Mouse (Mus musculus): ENCODE measurements around the gene Qrich2. TPM values are rescaled to one million over a fixed set of nuclear protein-coding genes. Genes with fewer than 3 reads are reported as not detected.

Qrich2 gene
- total RNA-seq, 1 experiment: 0.22 TPM

DNA sequence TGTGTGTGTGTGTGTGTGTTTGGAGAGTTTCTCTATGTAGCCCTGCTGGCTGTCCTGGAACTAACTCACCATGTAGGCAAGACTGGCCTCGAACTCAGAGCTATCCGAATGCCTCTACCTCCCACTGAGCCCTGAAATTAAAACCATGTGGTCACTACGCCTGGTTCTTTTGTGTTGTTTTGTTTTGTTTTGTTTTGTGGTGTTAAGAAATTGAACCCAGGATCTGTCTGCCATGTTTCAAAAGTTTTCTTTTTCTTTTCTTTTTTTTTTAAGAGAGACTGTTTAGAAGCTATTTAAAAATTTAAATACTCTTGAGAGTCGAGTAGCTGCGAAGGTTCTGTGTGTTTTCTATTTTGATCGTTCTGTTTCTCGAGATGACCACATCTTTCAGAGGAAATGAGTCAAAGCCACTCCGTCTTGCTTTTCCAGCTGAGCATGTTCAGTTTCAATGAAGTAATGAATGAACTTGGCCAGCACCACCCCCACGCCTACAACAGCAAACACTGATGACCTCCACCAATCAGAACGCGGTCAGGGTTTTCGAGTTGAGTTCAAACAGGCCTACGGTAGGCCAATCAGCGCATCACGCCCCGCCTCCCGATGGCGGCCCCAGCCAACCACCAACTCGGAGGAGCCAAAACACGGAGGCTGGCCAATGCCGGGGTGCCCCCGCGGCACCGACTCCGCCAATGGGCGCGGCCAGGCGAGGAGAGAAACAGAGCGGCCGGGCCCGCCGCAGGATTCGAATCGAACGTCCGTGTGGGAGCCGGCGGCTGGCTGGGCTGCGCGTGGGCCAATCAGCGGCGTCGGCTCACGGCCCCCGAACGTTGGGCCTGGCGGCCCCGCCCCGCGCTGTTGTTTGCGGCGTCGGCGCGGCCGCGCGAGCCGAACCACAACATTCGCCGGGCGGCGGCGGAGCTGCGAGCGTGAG, 32.4 kb downstream of the Qrich2 start, which contains the start of gene Ubald2:
Gene Ubald2, plus strand, starts transcription at position 739 of the 931 bp plus-strand sequence.
- H3K36me3 ChIP-seq (ENCODE audit: control insufficient read depth, insufficient read depth, low read length, poor library complexity, severe bottlenecking): peaks cover 27% of the 10 kb centered on the region
- no peaks in the 10 kb centered on the region for H3K9me3 ChIP-seq (ENCODE audit: control insufficient read depth, insufficient read depth, low read depth, low read length)
- TF ChIP-seq ZC3H11A (IDR thresholded peaks at IDR 0.05; ENCODE audit: borderline replicate concordance, low read depth, low read length): no peak
- 0 out of 2 replicates have a peak, but pooled peaks have one; percentile 24 for TF ChIP-seq HCFC1 (IDR thresholded peaks at IDR 0.05; ENCODE audit: borderline replicate concordance, insufficient read depth, low read length)
- TF ChIP-seq CHD2 (IDR thresholded peaks at IDR 0.05; ENCODE audit: low read depth, low read length): peak; percentile 85
- TF ChIP-seq ZNF384 (IDR thresholded peaks at IDR 0.05; ENCODE audit: low read depth, low read length): no peak
- no peak for TF ChIP-seq MAFK (IDR thresholded peaks at IDR 0.05; ENCODE audit: insufficient read depth, low read depth, low read length)
- peak within 1 kb of the TSS; percentile 84 for H3K9ac ChIP-seq (ENCODE audit: insufficient read depth, low read depth, low read length, poor library complexity, severe bottlenecking)
- in situ Hi-C loops (cut with MboI; ENCODE audit: low sequenced_read_pairs in 2 of 2, unreplicated experiment in 2 of 2): no loop called here
- peak; percentile 98 for DNase-seq (ENCODE audit: low read depth, low spot score)
- H3K4me3 ChIP-seq (ENCODE audit: insufficient read depth in 1 of 2, low read depth in 1 of 2, low read length in 2 of 2, poor library complexity in 1 of 2, severe bottlenecking in 1 of 2): peak within 1 kb of the TSS; percentile 78 to 97
- peak within 1 kb of the TSS; percentile 63 for H3K27ac ChIP-seq (ENCODE audit: insufficient read depth, low read depth, low read length, poor library complexity, severe bottlenecking)
- H3K4me1 ChIP-seq (ENCODE audit: control insufficient read depth in 2 of 2, insufficient read depth in 2 of 2, low read length in 2 of 2, poor library complexity in 1 of 2): peaks cover 22 to 27% of the 10 kb centered on the region in 2 experiments

DNA sequence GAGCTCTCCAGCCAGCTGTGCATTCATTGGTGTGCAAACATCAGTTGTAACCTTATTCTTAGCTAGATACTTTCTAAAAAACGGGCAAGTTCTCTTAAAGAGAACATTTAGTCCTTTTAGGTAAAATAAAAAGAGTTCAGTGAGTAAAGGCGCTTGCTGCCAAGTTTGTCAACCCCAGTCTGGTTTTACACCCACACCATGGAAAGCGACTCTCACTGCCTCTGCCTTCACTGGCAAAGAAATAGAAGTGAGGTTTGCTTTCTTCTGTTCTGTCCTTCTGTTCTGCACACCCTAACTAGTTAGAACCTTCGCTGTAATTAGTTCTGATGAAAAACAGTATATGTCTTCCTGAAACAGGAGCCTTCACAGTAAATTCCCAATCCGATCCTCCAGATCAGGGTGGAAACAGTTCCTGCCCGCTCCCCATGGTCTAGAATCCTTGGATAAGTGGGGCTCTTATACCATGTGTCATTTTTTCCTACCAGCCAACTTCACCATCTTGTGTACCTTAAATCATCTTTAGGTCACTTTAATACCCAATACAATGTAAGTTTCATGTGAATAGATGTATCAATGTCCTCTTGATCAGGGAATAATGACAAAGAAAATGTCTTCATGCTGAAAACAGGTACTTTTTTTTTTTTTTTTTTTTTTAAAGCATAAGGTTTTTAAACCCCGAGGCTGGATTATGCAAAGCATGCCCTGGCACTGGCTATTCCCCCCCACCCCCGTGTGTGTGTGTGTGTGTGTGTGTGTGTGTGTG, 33.3 kb downstream of the Qrich2 start:
- H3K4me1 ChIP-seq (ENCODE audit: control insufficient read depth in 2 of 2, insufficient read depth in 2 of 2, low read length in 2 of 2, poor library complexity in 1 of 2): peaks cover 22 to 33% of the 10 kb centered on the region in 2 experiments
- H3K4me3 ChIP-seq (ENCODE audit: insufficient read depth in 1 of 2, low read depth in 1 of 2, low read length in 2 of 2, poor library complexity in 1 of 2, severe bottlenecking in 1 of 2): no peak overlapping the region
- TF ChIP-seq ZC3H11A (IDR thresholded peaks at IDR 0.05; ENCODE audit: borderline replicate concordance, low read depth, low read length) (no peak), ZNF384 (IDR thresholded peaks at IDR 0.05; ENCODE audit: low read depth, low read length) (no peak), CHD2 (IDR thresholded peaks at IDR 0.05; ENCODE audit: low read depth, low read length) (no peak), MAFK (IDR thresholded peaks at IDR 0.05; ENCODE audit: insufficient read depth, low read depth, low read length) (no peak), HCFC1 (IDR thresholded peaks at IDR 0.05; ENCODE audit: borderline replicate concordance, insufficient read depth, low read length) (no peak)
- peaks cover 27% of the 10 kb centered on the region for H3K36me3 ChIP-seq (ENCODE audit: control insufficient read depth, insufficient read depth, low read length, poor library complexity, severe bottlenecking)
- no peak overlapping the region; the same call in 1 of the 2 replicates for H3K27ac ChIP-seq (ENCODE audit: insufficient read depth, low read depth, low read length, poor library complexity, severe bottlenecking)
- in situ Hi-C loops (cut with MboI; ENCODE audit: low sequenced_read_pairs in 2 of 2, unreplicated experiment in 2 of 2): no loop called here
- H3K9ac ChIP-seq (ENCODE audit: insufficient read depth, low read depth, low read length, poor library complexity, severe bottlenecking): no peak overlapping the region; the same call in 1 of the 2 replicates
- no peaks in the 10 kb centered on the region for H3K9me3 ChIP-seq (ENCODE audit: control insufficient read depth, insufficient read depth, low read depth, low read length)
- DNase-seq (ENCODE audit: low read depth, low spot score): no peak

DNA sequence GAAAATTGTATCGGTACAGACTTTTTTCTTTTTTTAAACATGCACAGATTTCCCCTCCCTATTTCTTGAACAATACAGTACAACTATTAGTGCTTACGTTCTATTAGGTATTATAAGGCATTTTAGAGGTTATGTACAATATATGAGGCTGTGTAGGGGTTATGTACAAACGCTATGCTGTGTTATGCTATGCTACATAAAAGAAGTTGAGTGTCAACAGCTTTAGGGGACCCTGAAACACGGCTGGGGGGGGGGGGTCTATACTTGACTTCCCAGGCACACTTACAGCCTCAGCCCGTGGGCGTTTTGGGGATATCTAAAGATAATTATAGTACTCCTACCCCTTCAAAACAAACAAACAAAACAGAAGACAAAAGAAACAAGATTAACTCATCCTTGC, 33.9 kb downstream of the Qrich2 start:
- Histone ChIP-seq H3K4me1 (ENCODE audit: control insufficient read depth in 2 of 2, insufficient read depth in 2 of 2, low read length in 2 of 2, poor library complexity in 1 of 2) (peaks cover 22 to 27% of the 10 kb centered on the region in 2 experiments), H3K9me3 (ENCODE audit: control insufficient read depth, insufficient read depth, low read depth, low read length) (no peaks in the 10 kb centered on the region), H3K27ac (ENCODE audit: insufficient read depth, low read depth, low read length, poor library complexity, severe bottlenecking) (no peak overlapping the region), H3K36me3 (ENCODE audit: control insufficient read depth, insufficient read depth, low read length, poor library complexity, severe bottlenecking) (peaks cover 20% of the 10 kb centered on the region; the same call in 1 of the 2 replicates), H3K4me3 (ENCODE audit: insufficient read depth in 1 of 2, low read depth in 1 of 2, low read length in 2 of 2, poor library complexity in 1 of 2, severe bottlenecking in 1 of 2) (no peak overlapping the region), H3K9ac (ENCODE audit: insufficient read depth, low read depth, low read length, poor library complexity, severe bottlenecking) (no peak overlapping the region)
- no peak for DNase-seq (ENCODE audit: low read depth, low spot score)
- in situ Hi-C loops (cut with MboI; ENCODE audit: low sequenced_read_pairs in 2 of 2, unreplicated experiment in 2 of 2): no loop called here
- no peak for TF ChIP-seq CHD2 (IDR thresholded peaks at IDR 0.05; ENCODE audit: low read depth, low read length)
- TF ChIP-seq HCFC1 (IDR thresholded peaks at IDR 0.05; ENCODE audit: borderline replicate concordance, insufficient read depth, low read length): no peak
- no peak for TF ChIP-seq ZNF384 (IDR thresholded peaks at IDR 0.05; ENCODE audit: low read depth, low read length)
- no peak for TF ChIP-seq MAFK (IDR thresholded peaks at IDR 0.05; ENCODE audit: insufficient read depth, low read depth, low read length)
- TF ChIP-seq ZC3H11A (IDR thresholded peaks at IDR 0.05; ENCODE audit: borderline replicate concordance, low read depth, low read length): no peak

DNA sequence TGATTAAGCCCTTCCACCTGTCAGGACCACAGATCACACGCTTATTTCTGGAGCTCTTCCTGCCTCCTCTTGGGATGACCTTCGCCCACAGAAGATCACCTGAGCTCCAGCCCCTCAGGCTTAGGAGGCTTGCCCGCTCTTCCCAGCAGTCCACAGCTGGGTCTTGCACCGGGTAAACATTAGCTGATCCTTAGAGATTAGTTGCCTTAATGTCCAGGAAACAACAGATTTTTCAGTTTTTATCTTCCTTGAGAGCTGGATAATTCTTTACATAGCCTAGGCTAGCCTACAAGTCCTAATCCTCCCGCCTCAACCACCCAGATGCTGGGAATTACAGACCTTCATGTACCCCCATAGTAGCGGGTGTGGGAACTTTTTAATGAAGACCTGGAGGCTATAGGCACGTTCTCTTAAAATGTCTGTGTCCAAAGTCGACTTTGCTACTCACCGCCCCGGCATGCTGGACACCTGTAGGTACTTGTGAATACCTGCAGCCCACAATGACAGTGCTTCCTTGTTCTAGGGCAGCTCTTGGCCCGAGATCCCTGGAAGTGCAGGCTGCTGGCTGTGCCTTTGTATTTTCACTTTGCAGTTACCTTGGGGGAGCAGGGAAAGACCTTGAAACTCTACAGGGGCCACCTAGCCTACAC, 34.5 kb downstream of the Qrich2 start:
- H3K36me3 ChIP-seq (ENCODE audit: control insufficient read depth, insufficient read depth, low read length, poor library complexity, severe bottlenecking): peaks cover 15% of the 10 kb centered on the region; the same call in 1 of the 2 replicates
- no peaks in the 10 kb centered on the region for H3K9me3 ChIP-seq (ENCODE audit: control insufficient read depth, insufficient read depth, low read depth, low read length)
- H3K4me3 ChIP-seq (ENCODE audit: insufficient read depth in 1 of 2, low read depth in 1 of 2, low read length in 2 of 2, poor library complexity in 1 of 2, severe bottlenecking in 1 of 2): peak overlapping the region; percentile 28 to 42; a peak in 3 of 4 replicates
- DNase-seq (ENCODE audit: low read depth, low spot score): no peak
- peak overlapping the region; percentile 49; the same call in 1 of the 2 replicates for H3K9ac ChIP-seq (ENCODE audit: insufficient read depth, low read depth, low read length, poor library complexity, severe bottlenecking)
- no peak for TF ChIP-seq MAFK (IDR thresholded peaks at IDR 0.05; ENCODE audit: insufficient read depth, low read depth, low read length)
- TF ChIP-seq HCFC1 (IDR thresholded peaks at IDR 0.05; ENCODE audit: borderline replicate concordance, insufficient read depth, low read length): no peak
- no peak for TF ChIP-seq CHD2 (IDR thresholded peaks at IDR 0.05; ENCODE audit: low read depth, low read length)
- TF ChIP-seq ZNF384 (IDR thresholded peaks at IDR 0.05; ENCODE audit: low read depth, low read length): no peak
- TF ChIP-seq ZC3H11A (IDR thresholded peaks at IDR 0.05; ENCODE audit: borderline replicate concordance, low read depth, low read length): no peak
- in situ Hi-C loops (cut with MboI; ENCODE audit: low sequenced_read_pairs in 2 of 2, unreplicated experiment in 2 of 2): no loop called here
- H3K27ac ChIP-seq (ENCODE audit: insufficient read depth, low read depth, low read length, poor library complexity, severe bottlenecking): peak overlapping the region; percentile 75
- peaks cover 22 to 26% of the 10 kb centered on the region in 2 experiments for H3K4me1 ChIP-seq (ENCODE audit: control insufficient read depth in 2 of 2, insufficient read depth in 2 of 2, low read length in 2 of 2, poor library complexity in 1 of 2)
